Mouse (Mus musculus): ENCODE measurements around the gene Gm21874. TPM values are rescaled to one million over a fixed set of nuclear protein-coding genes. Genes with fewer than 3 reads are reported as not detected.
"Not testable (repeated sequence)": the region's sequence is repeated elsewhere in the genome, so short reads cannot be mapped to it uniquely, and the experiment has no call there.

The Gm21874 gene
- polyA plus RNA-seq (2017; shearing (Covaris generic)) = not detected

DNA sequence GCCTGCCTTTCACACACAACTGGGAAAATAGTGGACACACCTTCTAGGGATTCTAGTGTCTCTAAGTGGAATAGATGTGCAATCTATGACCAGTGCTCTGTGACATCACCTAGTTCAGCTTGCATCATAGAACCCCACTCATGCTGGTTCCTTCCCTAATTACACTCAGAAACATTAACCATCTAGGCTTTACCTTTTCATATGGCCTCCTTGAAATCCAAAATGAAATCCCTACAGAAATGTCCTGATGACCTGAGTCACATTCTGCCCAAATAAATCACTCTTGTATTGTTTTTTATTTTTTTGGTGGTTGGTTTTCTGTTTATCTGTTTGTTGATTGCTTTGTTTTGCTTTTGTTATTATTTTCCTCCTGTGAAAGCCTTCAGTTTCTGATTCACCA is at the start of gene Gm21874:
Gm21874 (minus strand) TSS at position 101 of the 400 bp plus-strand sequence.
- ATAC-seq = not testable (repeated sequence)

Other genes starting within 250 kb of the Gm21874 start
- gene Gm21721, start 214.0 kb downstream of the Gm21874 start, polyA plus RNA-seq (2017; shearing (Covaris generic)) = not detected
- gene Gm21812, start 69.0 kb downstream of the Gm21874 start, polyA plus RNA-seq (2017; shearing (Covaris generic)) = not detected

Measured in activated CD4-positive, CD25-positive, alpha-beta regulatory T cell, adult 4 months (primary cell).